Mouse (Mus musculus) stomach, postnatal 0 days (tissue): ENCODE measurements around the gene Pax3. TPM values are rescaled to one million over a fixed set of nuclear protein-coding genes. Genes with fewer than 3 reads are reported as not detected.

Source experiments
- ATAC-seq: fragments of 200-750 bp; cut with Nextera tagmentation; 2 replicates; pipeline ENCODE4 v1.8.0; 2017; ENCODE audit not compliant: low FRiP score, low TSS enrichment
- DNase-seq: peaks from one replicate; pipeline ENCODE4 v3.0.0-alpha.2; 2016; ENCODE audit warnings: low spot score
- H3K27ac ChIP-seq: fragments of 300-500 bp; sonication (generic); replicated peaks from 2 replicates; pipeline ENCODE4 v1.5.1; 2014; ENCODE audit warnings: mild to moderate bottlenecking, control low read depth
- H3K27me3 ChIP-seq: fragments of 300-500 bp; sonication (generic); 2 replicates; pipeline ENCODE4 v1.6.1; 2014; ENCODE audit warnings: low read length; ENCODE audit not compliant: control insufficient read depth, insufficient read depth
- H3K36me3 ChIP-seq: fragments of 300-500 bp; sonication (generic); 2 replicates; pipeline ENCODE4 v1.6.1; 2014; ENCODE audit warnings: low read length, mixed read lengths; ENCODE audit not compliant: control insufficient read depth, insufficient read depth
- H3K4me1 ChIP-seq: fragments of 300-500 bp; sonication (generic); replicated peaks from 2 replicates; pipeline ENCODE4 v1.6.1; 2014; ENCODE audit warnings: antibody characterized with exemption; ENCODE audit not compliant: control insufficient read depth, insufficient read depth
- H3K4me2 ChIP-seq: fragments of 300-500 bp; sonication (generic); replicated peaks from 2 replicates; pipeline ENCODE4 v1.6.1; 2014; ENCODE audit warnings: low read depth, mild to moderate bottlenecking, control low read depth, moderate library complexity
- H3K4me3 ChIP-seq: fragments of 300-500 bp; sonication (generic); 2 replicates; pipeline ENCODE4 v1.5.1; 2014; ENCODE audit warnings: low read depth, low read length, control low read depth
- H3K9ac ChIP-seq: fragments of 300-500 bp; sonication (generic); 2 replicates; pipeline ENCODE4 v1.6.1; 2014; ENCODE audit warnings: mild to moderate bottlenecking, low read length, control low read depth, mixed read lengths
- H3K9me3 ChIP-seq: fragments of 300-500 bp; sonication (generic); 2 replicates; pipeline ENCODE4 v1.6.1; 2016; ENCODE audit warnings: low read length; ENCODE audit not compliant: control insufficient read depth
- CTCF ChIP-seq: IDR thresholded peaks from 2 replicates; pipeline ENCODE4 v1.5.1; 2016; ENCODE audit warnings: antibody characterized with exemption, low read depth, mild to moderate bottlenecking, moderate library complexity
- EP300 ChIP-seq: optimal IDR thresholded peaks from 2 replicates; pipeline ENCODE3; 2016; ENCODE audit warnings: antibody characterized with exemption
- WGBS: fragments of 180-500 bp; shearing (Covaris S2); extraction: QIAGEN DNeasy Blood & Tissue Kit; methylation state at CpG from one replicate; pipeline ENCODE4 v1.1.7; 2014; 5-methylcytosine and 5-hydroxymethylcytosine counted together
- polyA plus RNA-seq: library from polyadenylated mRNA; unstranded; fragments of >200 nt; fragmentation: Nextera tagmentation; extraction: Ambion mirVana; gene quantifications from 2 replicates; pipeline ENCODE4 v1.2.1, GENCODE M21; 2015

Pax3 gene
- polyA plus RNA-seq, 1 experiment from 2014 or later = not detected

- 7% methylated on average over 19 of the region's 19 CpGs for WGBS
- TF ChIP-seq EP300 (no peak), CTCF (no peak)
- DNase-seq (no peak), ATAC-seq (no peak)
- H3K4me2 ChIP-seq = no peak overlapping the region
- no peak overlapping the region for H3K9ac ChIP-seq
- no peak overlapping the region for H3K4me3 ChIP-seq
- H3K27me3 ChIP-seq = peaks cover 49% of the 10 kb centered on the region
- no peaks in the 10 kb centered on the region for H3K36me3 ChIP-seq
- no peaks in the 10 kb centered on the region for H3K9me3 ChIP-seq
- no peaks in the 10 kb centered on the region; the same call in 1 of the 2 replicates for H3K4me1 ChIP-seq
- H3K27ac ChIP-seq = no peak overlapping the region
Measured at GRCm38 (mm10) chr1:78192217-78192735, 4.7 kb downstream of the Pax3 start.

- no peak overlapping the region for H3K4me3 ChIP-seq
- no peaks in the 10 kb centered on the region for H3K9me3 ChIP-seq
- H3K9ac ChIP-seq = no peak overlapping the region
- ATAC-seq (no peak), DNase-seq (no peak)
- no peak overlapping the region for H3K4me2 ChIP-seq
- H3K4me1 ChIP-seq = no peaks in the 10 kb centered on the region; the same call in 1 of the 2 replicates
- no peaks in the 10 kb centered on the region for H3K36me3 ChIP-seq
- WGBS = 43% methylated on average over 1 of the region's 1 CpGs
- TF ChIP-seq CTCF (no peak), EP300 (no peak)
- no peak overlapping the region for H3K27ac ChIP-seq
- H3K27me3 ChIP-seq = peaks cover 48% of the 10 kb centered on the region
Measured at GRCm38 (mm10) chr1:78191761-78192160, 5.2 kb downstream of the Pax3 start.

- no peak overlapping the region for H3K9ac ChIP-seq
- no peak overlapping the region for H3K27ac ChIP-seq
- H3K27me3 ChIP-seq = peaks cover 44% of the 10 kb centered on the region
- H3K4me1 ChIP-seq = no peaks in the 10 kb centered on the region; the same call in 1 of the 2 replicates
- no peak for ATAC-seq
- H3K4me2 ChIP-seq = no peak overlapping the region
- no peaks in the 10 kb centered on the region for H3K9me3 ChIP-seq
- no peak overlapping the region for H3K4me3 ChIP-seq
- no peak for DNase-seq
- WGBS = 45% methylated on average over 1 of the region's 1 CpGs
- no peaks in the 10 kb centered on the region for H3K36me3 ChIP-seq
- TF ChIP-seq CTCF (no peak), EP300 (no peak)
Measured at GRCm38 (mm10) chr1:78191331-78191730, 5.6 kb downstream of the Pax3 start.

GRCm38 (mm10) chr1:78190386-78191111 lies 6.4 kb downstream of the Pax3 start:
- Histone ChIP-seq H3K4me2 (no peak overlapping the region), H3K27ac (no peak overlapping the region), H3K36me3 (no peaks in the 10 kb centered on the region), H3K9me3 (no peaks in the 10 kb centered on the region), H3K9ac (no peak overlapping the region), H3K4me1 (no peaks in the 10 kb centered on the region), H3K27me3 (peaks cover 40% of the 10 kb centered on the region), H3K4me3 (no peak overlapping the region)
- TF ChIP-seq EP300 (no peak), CTCF (no peak)
- ATAC-seq (no peak), DNase-seq (no peak)
- 7% methylated on average over 12 of the region's 12 CpGs for WGBS

- 0 out of 2 replicates have a peak overlapping the region, but pooled peaks have one; percentile 11 for H3K4me2 ChIP-seq
- ATAC-seq = no peak
- no peaks in the 10 kb centered on the region for H3K9me3 ChIP-seq
- no peak for TF ChIP-seq EP300
- TF ChIP-seq CTCF = no peak
- H3K4me1 ChIP-seq = no peaks in the 10 kb centered on the region
- H3K36me3 ChIP-seq = no peaks in the 10 kb centered on the region
- peak overlapping the region; percentile 13; the same call in 1 of the 2 replicates for H3K4me3 ChIP-seq
- no peak for DNase-seq
- 1% methylated on average over 43 of the region's 47 CpGs for WGBS
- no peak overlapping the region for H3K27ac ChIP-seq
- no peak overlapping the region for H3K9ac ChIP-seq
- peaks cover 40% of the 10 kb centered on the region for H3K27me3 ChIP-seq
Measured at GRCm38 (mm10) chr1:78189501-78190345, 7.2 kb downstream of the Pax3 start.
